Mouse (Mus musculus) mouse embryonic stem cell (cell line): ENCODE measurements at regions not wholly inside any gene's neighbourhood (a gene's known extent, or its start where the extent isn't known, plus 50 kb on each side); places are given as distances from the start of the nearest gene placed in this dataset.

Experiments
- in situ Hi-C, 2 experiments: fragments of 300-500 bp; cut with MboI; formaldehyde crosslinking; loops; 1 replicate in 1 of 2; 3 replicates in 1 of 2; pipeline ENCODE4 v1.14.3; 2019 to 2020; ENCODE audit warnings: low sequenced_read_pairs in 2 of 2, low pct_unique_long_range_greater_than_20kb in 1 of 2, mixed read lengths in 1 of 2; ENCODE audit not compliant: unreplicated experiment in 1 of 2

- in situ Hi-C loops, result no loop called here
Measured at GRCm38 (mm10) chr4:84189315-84189714, 485.8 kb downstream of the Bnc2 start.

- in situ Hi-C loops, result no loop called here
Measured at GRCm38 (mm10) chr4:84191303-84191702, 483.8 kb downstream of the Bnc2 start.

DNA sequence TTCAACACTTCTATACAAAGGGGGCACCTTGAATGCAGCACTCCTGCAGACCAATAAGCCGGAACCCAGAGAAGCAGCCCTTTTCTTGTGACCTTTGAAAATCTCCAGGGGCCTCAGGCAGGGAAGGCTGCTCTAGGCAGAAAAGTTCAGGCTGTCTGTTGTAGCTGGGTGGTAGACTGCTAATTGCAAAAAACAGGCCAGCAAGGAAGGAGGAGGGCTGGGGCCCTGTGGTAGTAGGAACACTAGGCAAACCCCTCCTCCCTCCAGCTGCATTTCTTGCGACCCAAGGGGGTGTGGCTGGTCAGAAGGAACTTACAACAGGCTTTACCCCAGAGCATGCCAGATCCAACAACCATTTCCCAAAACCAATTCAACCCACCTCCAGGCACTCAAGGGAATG, 482.8 kb downstream of the Bnc2 start:
- in situ Hi-C loops, result no loop called here

GRCm38 (mm10) chr4:84196732-84197131, 478.3 kb downstream of the Bnc2 start:
- in situ Hi-C loops, result no loop called here

DNA sequence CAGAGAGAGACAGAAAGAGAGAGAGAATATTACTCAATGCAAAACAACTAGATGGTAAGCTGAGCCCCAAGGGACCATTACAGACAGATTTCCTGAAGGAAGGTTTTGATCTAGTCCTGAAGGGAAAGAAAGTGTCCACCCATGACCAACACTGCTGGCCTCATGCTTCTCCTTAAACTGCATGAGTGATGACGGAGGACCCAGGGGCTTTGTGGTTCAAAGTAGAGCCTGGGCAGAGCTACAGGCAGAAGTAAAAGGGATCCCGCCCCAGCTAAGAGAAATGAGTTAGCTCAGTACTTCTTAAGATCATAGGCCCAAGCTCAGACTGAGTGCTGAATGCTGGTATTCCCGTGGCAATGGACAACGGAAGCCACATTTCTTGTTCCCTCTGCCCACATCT, 476.9 kb downstream of the Bnc2 start:
- in situ Hi-C loops, result no loop called here

- in situ Hi-C loops, result no loop called here
Measured at GRCm38 (mm10) chr4:84199181-84199656, 475.9 kb downstream of the Bnc2 start.

- in situ Hi-C loops, result no loop called here
Measured at GRCm38 (mm10) chr4:84201001-84201400, 474.1 kb downstream of the Bnc2 start.

- in situ Hi-C loops, result no loop called here
Measured at GRCm38 (mm10) chr4:84202231-84202630, 472.8 kb downstream of the Bnc2 start.

GRCm38 (mm10) chr4:84203680-84204079, 471.4 kb downstream of the Bnc2 start:
- in situ Hi-C loops, result no loop called here

DNA sequence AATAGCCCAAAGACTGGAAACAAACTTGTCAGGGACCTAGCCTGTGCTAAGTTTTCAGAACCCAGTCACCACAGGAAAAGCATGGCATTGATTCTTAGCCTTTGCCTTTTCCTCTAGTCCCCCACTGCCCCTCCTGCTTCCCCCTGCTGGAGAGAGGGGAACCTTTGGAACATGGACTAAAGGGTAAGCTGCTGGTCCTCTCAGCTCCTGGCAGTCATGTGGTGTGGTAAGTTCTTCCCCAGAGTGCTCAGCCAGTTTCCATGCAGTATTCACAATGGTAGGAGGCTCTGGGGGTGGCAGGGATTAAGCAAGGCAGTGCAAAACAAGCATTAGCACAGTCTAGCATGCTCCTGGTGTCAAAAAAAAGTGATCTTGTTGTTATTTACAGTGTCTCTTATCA, 470.3 kb downstream of the Bnc2 start:
- in situ Hi-C loops, result no loop called here

GRCm38 (mm10) chr4:84208175-84208574, 466.9 kb downstream of the Bnc2 start:
- in situ Hi-C loops, result no loop called here

DNA sequence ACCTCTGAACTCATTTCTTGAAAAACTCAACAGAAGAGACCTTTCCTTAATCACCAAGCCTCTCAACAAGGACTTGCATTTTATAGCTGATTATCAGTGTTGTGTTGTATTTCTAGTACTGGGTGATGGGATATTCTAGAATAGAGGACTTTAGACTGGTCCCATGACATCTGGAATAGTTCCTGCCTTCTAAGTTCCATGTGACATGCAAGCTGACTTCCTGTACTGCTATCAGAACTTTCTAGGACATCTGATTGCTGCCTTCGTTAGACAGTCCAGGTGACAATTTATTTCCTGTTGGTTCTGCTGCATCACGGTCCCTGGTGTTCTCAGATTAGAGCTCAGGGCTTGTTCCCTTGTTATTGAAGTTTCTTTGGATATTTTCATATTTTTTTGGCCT, 465.5 kb downstream of the Bnc2 start:
- in situ Hi-C loops, result no loop called here

DNA sequence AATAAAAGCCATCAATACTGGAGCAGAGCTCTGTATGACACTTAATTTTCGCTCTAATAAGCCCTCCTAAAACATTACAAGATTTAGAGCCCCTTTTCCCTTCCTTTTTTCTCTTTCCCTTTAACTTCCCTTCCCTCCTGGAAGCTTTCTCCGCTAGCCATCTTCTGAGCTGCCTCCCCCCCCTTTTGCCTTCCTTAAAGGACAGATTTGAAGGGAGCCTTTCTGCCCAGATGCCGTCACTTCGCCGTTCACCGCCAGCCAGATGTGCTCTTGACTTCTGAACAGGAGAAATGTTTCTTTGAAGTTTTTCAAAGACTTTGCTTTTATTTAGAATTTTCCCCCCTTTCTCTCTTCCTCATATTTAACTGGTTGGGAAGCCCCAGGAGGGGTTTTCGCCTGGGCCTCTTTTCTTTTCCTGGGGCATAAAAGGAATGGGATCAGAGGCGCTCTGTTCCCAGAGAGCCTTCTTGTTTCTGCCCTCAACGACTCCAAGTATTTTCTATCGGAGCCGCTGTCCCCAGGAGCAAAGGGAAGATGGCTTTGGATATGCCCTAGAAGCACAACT, 463.7 kb downstream of the Bnc2 start:
- in situ Hi-C loops, result no loop called here

DNA sequence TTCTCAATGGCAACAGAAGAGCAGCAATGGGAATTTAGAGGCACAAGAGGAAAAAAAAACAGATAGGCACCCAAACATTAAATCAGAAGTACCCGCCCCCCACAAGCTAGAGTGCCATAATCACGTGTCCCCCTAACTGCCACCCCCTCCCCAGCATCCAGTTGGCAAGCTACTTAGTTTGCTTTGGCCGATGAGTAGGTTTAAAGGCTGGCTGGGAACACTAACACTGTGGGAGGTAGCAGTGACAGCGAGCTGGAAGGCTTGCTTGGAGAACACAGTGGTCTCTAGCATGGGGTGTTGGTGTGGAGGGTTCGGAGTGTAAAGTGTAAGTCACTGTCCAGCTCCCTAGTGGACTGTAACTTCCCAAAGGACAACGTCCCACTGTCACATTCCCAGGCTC, 463.1 kb downstream of the Bnc2 start:
- in situ Hi-C loops, result no loop called here

GRCm38 (mm10) chr4:84214523-84214922, 460.6 kb downstream of the Bnc2 start:
- in situ Hi-C loops, result no loop called here

GRCm38 (mm10) chr4:84218961-84219360, 456.1 kb downstream of the Bnc2 start:
- in situ Hi-C loops, result no loop called here

DNA sequence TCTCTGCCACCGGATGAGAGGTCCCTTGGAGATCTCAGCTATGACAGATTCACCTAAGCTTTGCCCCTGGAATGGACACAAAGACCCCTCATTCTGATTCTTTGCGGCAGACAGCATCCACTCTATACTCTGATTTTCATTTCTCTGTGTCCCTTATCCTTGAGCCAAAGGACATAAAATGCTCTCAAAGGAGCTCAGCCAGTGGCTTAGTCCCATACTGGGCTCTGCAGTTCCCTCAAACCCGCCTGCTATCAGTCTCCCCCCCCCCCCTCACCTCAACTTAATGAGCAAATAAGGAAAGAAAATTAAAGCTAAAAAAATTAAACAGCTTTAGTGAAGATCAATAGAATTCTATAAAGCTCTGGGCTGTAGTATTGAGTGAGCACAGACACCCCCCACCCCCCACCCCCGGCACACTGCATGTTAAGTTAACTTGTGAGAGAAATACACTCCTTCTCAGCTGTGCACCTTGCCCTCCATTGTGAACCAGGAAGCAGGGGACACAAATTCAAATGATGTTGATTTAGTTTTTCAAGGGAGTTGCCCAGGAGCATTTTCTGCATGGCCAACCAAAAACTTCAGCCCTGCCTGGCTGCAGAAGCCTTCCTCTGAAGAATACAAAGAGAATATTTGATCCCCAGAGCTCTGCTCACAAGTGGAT, 452.9 kb downstream of the Bnc2 start:
- in situ Hi-C loops, result loop anchor here in 1 of 2 experiments (10.0 kb wide), 1 partner anchor 443 kb away; no protein-coding TSS in a partner anchor

DNA sequence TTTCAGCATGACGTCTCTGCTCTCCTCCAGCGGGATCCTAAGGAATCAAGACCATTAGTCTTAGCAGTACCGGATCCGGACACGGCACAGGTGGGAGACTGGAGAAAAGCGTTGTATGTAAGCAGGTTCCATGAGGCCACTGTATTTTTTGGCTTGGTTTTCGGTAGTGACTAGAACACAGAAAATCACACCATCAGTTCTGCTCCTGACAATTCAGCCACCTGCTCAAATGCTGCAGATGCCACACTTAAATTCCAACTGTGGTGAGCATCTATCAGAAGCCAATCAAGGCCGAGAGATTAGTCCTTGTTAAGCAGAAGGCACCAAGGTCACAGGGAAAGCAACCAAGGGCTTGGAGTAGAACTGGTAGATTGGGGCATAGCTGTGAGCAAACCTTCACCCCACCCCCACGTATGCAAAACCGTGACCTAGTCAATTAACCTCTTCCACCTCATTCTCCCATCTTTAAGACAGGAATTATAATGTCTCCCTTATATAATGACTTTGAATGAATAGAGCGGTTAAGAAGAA, 452.2 kb downstream of the Bnc2 start:
- in situ Hi-C loops, result loop anchor here in 1 of 2 experiments (10.0 kb wide), 1 partner anchor 442 kb away; no protein-coding TSS in a partner anchor

DNA sequence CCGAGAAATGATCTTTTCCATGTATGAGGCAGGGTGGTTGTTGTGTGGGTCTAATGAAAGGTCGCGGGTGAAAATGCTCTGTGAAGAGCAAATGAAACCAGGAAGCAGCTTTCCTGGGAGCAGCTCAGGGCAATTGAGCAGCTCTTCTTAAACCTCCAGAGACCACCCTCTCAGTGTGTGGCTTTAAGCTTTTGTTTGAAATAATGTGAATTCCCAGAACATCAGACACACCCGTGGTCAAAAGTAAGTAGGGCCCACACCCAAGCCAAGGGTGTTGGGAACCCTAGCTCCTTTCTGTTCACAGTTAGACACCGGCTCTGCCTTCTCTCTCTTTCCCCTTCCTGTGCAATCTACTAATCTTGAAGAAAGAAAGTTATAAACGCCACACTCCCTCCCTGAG, 450.5 kb downstream of the Bnc2 start:
- in situ Hi-C loops, result loop anchor here in 1 of 2 experiments (10.0 kb wide), 1 partner anchor 440 kb away; no protein-coding TSS in a partner anchor
